Mouse (Mus musculus): ENCODE data around the gene Apol11b. TPM values are rescaled to one million over a fixed set of nuclear protein-coding genes. Genes with fewer than 3 reads are reported as not detected.

Apol11b gene
- polyA plus RNA-seq, 1 experiment from 2014 or later, result not detected

GRCm38 (mm10) chr15:77587026-77587425 lies 56.1 kb downstream of the Apol11b start:
- no peak overlapping the region for H3K4me2 ChIP-seq (ENCODE audit: low read length)
- ATAC-seq (no peak), DNase-seq (ENCODE audit: low spot score) (no peak)
- H3K9me3 ChIP-seq (replicated peaks; ENCODE audit: control insufficient read depth, low read length), result peaks cover 3% of the 10 kb centered on the region; the same call in 1 of the 2 replicates
- no peaks in the 10 kb centered on the region for H3K27me3 ChIP-seq (replicated peaks; ENCODE audit: control insufficient read depth, insufficient read depth, low read length)
- no peak overlapping the region for H3K9ac ChIP-seq (ENCODE audit: low read length)
- H3K4me3 ChIP-seq (ENCODE audit: low read depth, low read length), result no peak overlapping the region
- no peaks in the 10 kb centered on the region for H3K4me1 ChIP-seq (ENCODE audit: control insufficient read depth, insufficient read depth, low read length)
- H3K36me3 ChIP-seq (ENCODE audit: control insufficient read depth, insufficient read depth, low read length), result no peaks in the 10 kb centered on the region
- no peak overlapping the region for H3K27ac ChIP-seq (ENCODE audit: low read depth, low read length)

Other genes starting within 250 kb of the Apol11b start
- gene Apol7a, start 244.2 kb downstream of the Apol11b start, polyA plus RNA-seq (2014; fragmentation: Nextera tagmentation; extraction: Ambion mirVana), result not detected in 2 replicates
- gene Apol9a, start 232.2 kb downstream of the Apol11b start, polyA plus RNA-seq (2014; fragmentation: Nextera tagmentation; extraction: Ambion mirVana), result not detected in 2 replicates
- not detected in 2 replicates for gene Apol7b, start 195.8 kb downstream of the Apol11b start, polyA plus RNA-seq (2014; fragmentation: Nextera tagmentation; extraction: Ambion mirVana)
- not detected in 2 replicates for gene Apol10a, start 166.2 kb downstream of the Apol11b start, polyA plus RNA-seq (2014; fragmentation: Nextera tagmentation; extraction: Ambion mirVana)
- not detected in 2 replicates for gene Apol11a, start 135.0 kb downstream of the Apol11b start, polyA plus RNA-seq (2014; fragmentation: Nextera tagmentation; extraction: Ambion mirVana)
- gene Apol7c, start 110.0 kb downstream of the Apol11b start, polyA plus RNA-seq (2014; fragmentation: Nextera tagmentation; extraction: Ambion mirVana), result not detected in 2 replicates
- not detected in 2 replicates for gene 1700025B11Rik, start 81.4 kb downstream of the Apol11b start, polyA plus RNA-seq (2014; fragmentation: Nextera tagmentation; extraction: Ambion mirVana)
- 0.09 TPM in 1 of 2 replicates, not detected in the other for gene Apol10b, start 47.2 kb downstream of the Apol11b start, polyA plus RNA-seq (2014; fragmentation: Nextera tagmentation; extraction: Ambion mirVana)
- not detected in 2 replicates for gene Gm36245, start 44.0 kb downstream of the Apol11b start, polyA plus RNA-seq (2014; fragmentation: Nextera tagmentation; extraction: Ambion mirVana)
- not detected in 2 replicates for gene Apol7e, start 55.6 kb upstream of the Apol11b start, polyA plus RNA-seq (2014; fragmentation: Nextera tagmentation; extraction: Ambion mirVana)
- not detected in 2 replicates for gene Apol9b, start 85.8 kb upstream of the Apol11b start, polyA plus RNA-seq (2014; fragmentation: Nextera tagmentation; extraction: Ambion mirVana)
- gene Apol8, start 113.7 kb upstream of the Apol11b start, polyA plus RNA-seq (2014; fragmentation: Nextera tagmentation; extraction: Ambion mirVana), result 0.06 TPM in 1 of 2 replicates, not detected in the other
- 10.8 and 14.6 TPM in 2 replicates for gene Myh9, start 198.9 kb upstream of the Apol11b start, polyA plus RNA-seq (2014; fragmentation: Nextera tagmentation; extraction: Ambion mirVana)

Measured in forebrain, embryonic 14.5 days (tissue).